Mouse (Mus musculus): ENCODE measurements around the gene Gm2897. TPM values are rescaled to one million over a fixed set of nuclear protein-coding genes. Genes with fewer than 3 reads are reported as not detected.
"Not testable (repeated sequence)": the region's sequence is repeated elsewhere in the genome, so short reads cannot be mapped to it uniquely, and the experiment has no call there.

Gm2897 gene
- total RNA-seq (2012; rRNA removed) (not detected in 2 replicates), total RNA-seq (2014; rRNA removed) (not detected in 2 replicates), polyA plus RNA-seq (2012; ENCODE audit: insufficient read length, low read depth) (not detected in 2 replicates)

DNA sequence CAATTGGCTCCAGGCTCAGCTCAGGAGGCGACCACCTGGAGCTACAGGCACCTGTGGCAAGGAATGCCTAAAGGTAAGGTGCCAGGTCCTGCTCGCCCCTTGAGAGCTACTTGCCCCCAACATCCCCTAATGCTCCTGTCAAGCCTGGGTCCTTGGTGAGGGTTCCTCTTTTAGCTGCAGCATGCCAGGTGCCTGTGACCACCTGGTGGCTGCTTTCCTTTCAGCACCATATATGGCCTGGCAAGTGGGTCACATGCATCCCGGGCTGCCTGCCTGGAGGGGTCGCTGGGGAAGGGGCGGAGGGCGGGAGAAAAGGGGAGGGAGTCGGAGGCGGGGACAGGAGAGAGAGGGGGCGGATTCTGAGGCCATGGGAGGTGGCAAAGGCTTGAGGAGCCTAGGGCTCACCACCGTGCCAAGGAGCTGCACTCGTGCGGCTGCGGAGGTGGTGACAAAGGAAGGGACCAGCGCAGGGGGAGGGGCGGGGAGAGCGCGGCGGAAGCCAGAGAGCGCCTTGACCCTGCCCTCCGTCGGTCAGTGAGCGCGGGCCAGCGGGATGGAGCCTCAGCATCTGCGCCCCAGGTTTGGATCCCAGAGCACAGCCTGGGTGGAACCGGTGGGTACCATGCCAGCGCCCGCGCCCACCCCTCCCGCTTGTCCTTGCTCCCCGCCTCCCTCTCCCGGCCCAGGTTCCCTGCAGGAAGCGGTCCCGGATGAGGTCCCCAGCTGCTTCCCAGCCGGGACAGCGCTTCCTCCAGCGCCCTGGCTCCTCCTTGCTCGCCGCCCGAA is at the start of gene Gm2897:
TSS of gene Gm2897 (plus strand) at position 559 of the 786 bp plus-strand sequence.
- H3K36me3 ChIP-seq (replicated peaks in 1 of 2; ENCODE audit: control insufficient read depth in 1 of 2, insufficient read depth in 1 of 2, low read length in 1 of 2); H3K9me3 ChIP-seq (replicated peaks; ENCODE audit: low read length); dilution Hi-C loops (cut with MboI; ENCODE audit: extremely low pct_ligation_motif_present, extremely low pct_unique_long_range_greater_than_20kb, low sequenced_read_pairs); H3K4me1 ChIP-seq (ENCODE audit: control insufficient read depth in 1 of 2, insufficient read depth in 2 of 2); H3K27ac ChIP-seq (ENCODE audit: insufficient read depth, low read depth); in situ Hi-C loops (cut with MboI; ENCODE audit: low pct_ligation_motif_present, low pct_unique_long_range_greater_than_20kb, low sequenced_read_pairs); H3K4me3 ChIP-seq (replicated peaks in 1 of 3; ENCODE audit: low read depth in 2 of 3, low read length in 2 of 3, poor library complexity in 1 of 3); H3K4me2 ChIP-seq (ENCODE audit: insufficient read depth, low read depth, poor library complexity, severe bottlenecking); H3K9ac ChIP-seq (ENCODE audit: insufficient read depth, low read depth); H3K27me3 ChIP-seq (replicated peaks); H3K79me2 ChIP-seq (replicated peaks; ENCODE audit: control insufficient read depth, extremely low read depth, insufficient read depth, poor library complexity, severe bottlenecking); DNase-seq (ENCODE audit: extremely low read depth): not testable (repeated sequence)

DNA sequence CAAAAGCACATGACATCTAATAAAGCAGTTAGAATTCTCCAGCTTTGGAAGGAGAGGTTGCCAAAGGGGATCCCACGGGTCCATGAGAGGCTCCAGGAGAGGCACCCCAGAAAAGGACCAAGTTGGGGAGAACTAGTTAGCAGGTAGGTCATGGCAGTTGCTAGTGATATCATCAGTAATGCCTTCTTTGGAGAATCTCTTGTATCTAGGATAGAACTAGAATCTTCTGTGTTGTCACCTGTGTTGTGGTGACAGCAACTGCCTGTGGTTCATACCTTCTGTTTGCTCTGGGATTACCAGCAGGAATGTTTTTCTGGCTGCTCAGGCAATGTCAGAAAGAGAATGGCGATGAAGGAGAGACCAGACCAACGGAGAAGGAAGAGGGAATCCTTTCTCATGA is 19.4 kb upstream of the Gm2897 start, which contains the start of gene Gm2888:
TSS of gene Gm2888 (plus strand) at position 301 of the 400 bp plus-strand sequence.
- DNase-seq (ENCODE audit: extremely low read depth); H3K27me3 ChIP-seq (replicated peaks); H3K27ac ChIP-seq (ENCODE audit: insufficient read depth, low read depth); H3K36me3 ChIP-seq (replicated peaks in 1 of 2; ENCODE audit: control insufficient read depth in 1 of 2, insufficient read depth in 1 of 2, low read length in 1 of 2); dilution Hi-C loops (cut with MboI; ENCODE audit: extremely low pct_ligation_motif_present, extremely low pct_unique_long_range_greater_than_20kb, low sequenced_read_pairs); H3K9me3 ChIP-seq (replicated peaks; ENCODE audit: low read length); H3K4me3 ChIP-seq (replicated peaks in 1 of 3; ENCODE audit: low read depth in 2 of 3, low read length in 2 of 3, poor library complexity in 1 of 3); in situ Hi-C loops (cut with MboI; ENCODE audit: low pct_ligation_motif_present, low pct_unique_long_range_greater_than_20kb, low sequenced_read_pairs); H3K4me1 ChIP-seq (ENCODE audit: control insufficient read depth in 1 of 2, insufficient read depth in 2 of 2); H3K9ac ChIP-seq (ENCODE audit: insufficient read depth, low read depth); H3K79me2 ChIP-seq (replicated peaks; ENCODE audit: control insufficient read depth, extremely low read depth, insufficient read depth, poor library complexity, severe bottlenecking); H3K4me2 ChIP-seq (ENCODE audit: insufficient read depth, low read depth, poor library complexity, severe bottlenecking): not testable (repeated sequence)

DNA sequence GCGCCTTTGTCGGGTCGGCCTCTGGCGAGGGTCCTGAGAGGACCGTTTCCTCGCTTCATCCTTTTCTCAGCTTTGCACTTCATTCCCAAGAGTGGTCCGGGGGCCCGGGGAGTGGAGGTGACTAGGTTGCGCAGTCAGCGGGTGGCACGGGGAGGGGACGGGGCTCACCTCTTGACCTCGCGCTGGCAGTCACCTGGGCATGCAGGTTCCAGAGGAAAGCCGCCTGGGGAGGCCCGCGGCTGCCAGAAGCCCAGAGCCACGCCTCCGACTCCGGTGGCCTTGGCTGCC is 372 bp downstream of the Gm2897 start:
- H3K4me3 ChIP-seq (replicated peaks in 1 of 3; ENCODE audit: low read depth in 2 of 3, low read length in 2 of 3, poor library complexity in 1 of 3); H3K79me2 ChIP-seq (replicated peaks; ENCODE audit: control insufficient read depth, extremely low read depth, insufficient read depth, poor library complexity, severe bottlenecking); H3K9me3 ChIP-seq (replicated peaks; ENCODE audit: low read length); H3K27ac ChIP-seq (ENCODE audit: insufficient read depth, low read depth); H3K9ac ChIP-seq (ENCODE audit: insufficient read depth, low read depth); H3K4me2 ChIP-seq (ENCODE audit: insufficient read depth, low read depth, poor library complexity, severe bottlenecking); DNase-seq (ENCODE audit: extremely low read depth); H3K4me1 ChIP-seq (ENCODE audit: control insufficient read depth in 1 of 2, insufficient read depth in 2 of 2); H3K27me3 ChIP-seq (replicated peaks); dilution Hi-C loops (cut with MboI; ENCODE audit: extremely low pct_ligation_motif_present, extremely low pct_unique_long_range_greater_than_20kb, low sequenced_read_pairs); in situ Hi-C loops (cut with MboI; ENCODE audit: low pct_ligation_motif_present, low pct_unique_long_range_greater_than_20kb, low sequenced_read_pairs); H3K36me3 ChIP-seq (replicated peaks in 1 of 2; ENCODE audit: control insufficient read depth in 1 of 2, insufficient read depth in 1 of 2, low read length in 1 of 2): not testable (repeated sequence)

DNA sequence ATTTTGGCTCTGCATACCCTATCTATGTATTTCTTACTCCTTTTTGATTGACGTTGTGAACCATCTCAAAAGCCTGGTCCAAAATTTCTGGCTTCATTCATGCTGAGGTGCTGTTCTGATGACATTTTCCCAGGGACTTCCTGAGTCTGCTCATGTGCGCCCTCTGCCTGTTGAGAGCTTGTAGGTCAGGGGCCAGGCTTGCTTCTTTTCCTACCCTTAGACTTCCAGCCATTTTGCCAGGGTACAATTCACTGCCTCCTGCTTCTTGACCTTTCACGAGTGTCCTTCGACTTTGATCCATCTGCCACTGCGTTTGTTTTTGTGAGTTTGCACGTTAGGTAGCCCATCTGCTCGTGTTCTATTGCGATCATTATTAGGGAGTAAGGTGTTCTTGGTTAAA is 1.0 kb downstream of the Gm2897 start:
- dilution Hi-C loops (cut with MboI; ENCODE audit: extremely low pct_ligation_motif_present, extremely low pct_unique_long_range_greater_than_20kb, low sequenced_read_pairs); H3K9me3 ChIP-seq (replicated peaks; ENCODE audit: low read length); H3K4me2 ChIP-seq (ENCODE audit: insufficient read depth, low read depth, poor library complexity, severe bottlenecking); H3K79me2 ChIP-seq (replicated peaks; ENCODE audit: control insufficient read depth, extremely low read depth, insufficient read depth, poor library complexity, severe bottlenecking); DNase-seq (ENCODE audit: extremely low read depth); H3K27me3 ChIP-seq (replicated peaks); in situ Hi-C loops (cut with MboI; ENCODE audit: low pct_ligation_motif_present, low pct_unique_long_range_greater_than_20kb, low sequenced_read_pairs); H3K9ac ChIP-seq (ENCODE audit: insufficient read depth, low read depth); H3K36me3 ChIP-seq (replicated peaks in 1 of 2; ENCODE audit: control insufficient read depth in 1 of 2, insufficient read depth in 1 of 2, low read length in 1 of 2); H3K27ac ChIP-seq (ENCODE audit: insufficient read depth, low read depth); H3K4me1 ChIP-seq (ENCODE audit: control insufficient read depth in 1 of 2, insufficient read depth in 2 of 2); H3K4me3 ChIP-seq (replicated peaks in 1 of 3; ENCODE audit: low read depth in 2 of 3, low read length in 2 of 3, poor library complexity in 1 of 3): not testable (repeated sequence)

DNA sequence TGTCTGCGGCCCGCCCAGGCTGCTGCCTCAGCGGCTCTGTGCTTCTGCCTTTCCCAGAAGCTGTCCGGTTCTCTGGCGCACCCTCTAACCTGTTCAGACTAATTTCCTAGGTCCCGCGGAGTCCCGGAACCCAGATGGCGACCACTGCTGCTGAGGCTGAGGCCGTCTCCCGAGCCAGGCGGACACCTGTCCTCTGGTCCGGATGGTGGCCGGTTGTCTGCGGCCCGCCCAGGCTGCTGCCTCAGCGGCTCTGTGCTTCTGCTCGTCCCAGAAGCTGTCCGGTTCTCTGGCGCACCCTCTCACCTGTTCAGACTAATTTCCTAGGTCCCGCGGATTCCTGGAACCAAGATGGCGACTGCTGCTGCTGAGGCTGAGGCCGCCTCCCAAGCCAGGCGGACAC is 67.0 kb downstream of the Gm2897 start:
- H3K9me3 ChIP-seq (replicated peaks; ENCODE audit: low read length); H3K79me2 ChIP-seq (replicated peaks; ENCODE audit: control insufficient read depth, extremely low read depth, insufficient read depth, poor library complexity, severe bottlenecking); dilution Hi-C loops (cut with MboI; ENCODE audit: extremely low pct_ligation_motif_present, extremely low pct_unique_long_range_greater_than_20kb, low sequenced_read_pairs); in situ Hi-C loops (cut with MboI; ENCODE audit: low pct_ligation_motif_present, low pct_unique_long_range_greater_than_20kb, low sequenced_read_pairs); H3K27ac ChIP-seq (ENCODE audit: insufficient read depth, low read depth); DNase-seq (ENCODE audit: extremely low read depth); H3K4me1 ChIP-seq (ENCODE audit: control insufficient read depth in 1 of 2, insufficient read depth in 2 of 2); H3K36me3 ChIP-seq (replicated peaks in 1 of 2; ENCODE audit: control insufficient read depth in 1 of 2, insufficient read depth in 1 of 2, low read length in 1 of 2); H3K9ac ChIP-seq (ENCODE audit: insufficient read depth, low read depth); H3K4me2 ChIP-seq (ENCODE audit: insufficient read depth, low read depth, poor library complexity, severe bottlenecking); H3K4me3 ChIP-seq (replicated peaks in 1 of 3; ENCODE audit: low read depth in 2 of 3, low read length in 2 of 3, poor library complexity in 1 of 3); H3K27me3 ChIP-seq (replicated peaks): not testable (repeated sequence)
